Mouse (Mus musculus): ENCODE measurements around the gene Rfxank. TPM values are rescaled to one million over a fixed set of nuclear protein-coding genes. Genes with fewer than 3 reads are reported as not detected.

Rfxank gene
- polyA plus RNA-seq, 1 experiment from 2014 or later = 16.5 TPM

Small RNA genes lying within 50 kb of the gene (microRNA-seq; reads per million reads assigned to microRNA genes)
- not detected for gene Mir7066

Other genes starting within 250 kb of the Rfxank start
- gene Tssk6, start 237.0 kb downstream of the Rfxank start, polyA plus RNA-seq (2015; fragmentation: Nextera tagmentation; extraction: Ambion mirVana) = 1.5 and 1.8 TPM in 2 replicates
- gene Ndufa13, start 236.6 kb downstream of the Rfxank start, polyA plus RNA-seq (2015; fragmentation: Nextera tagmentation; extraction: Ambion mirVana) = 316 and 390 TPM in 2 replicates
- 5.9 and 10.1 TPM in 2 replicates for gene Yjefn3, start 236.4 kb downstream of the Rfxank start, polyA plus RNA-seq (2015; fragmentation: Nextera tagmentation; extraction: Ambion mirVana)
- 33.2 and 46.3 TPM in 2 replicates for gene Gatad2a, start 142.8 kb downstream of the Rfxank start, polyA plus RNA-seq (2015; fragmentation: Nextera tagmentation; extraction: Ambion mirVana)
- gene Mau2, start 96.4 kb downstream of the Rfxank start, polyA plus RNA-seq (2015; fragmentation: Nextera tagmentation; extraction: Ambion mirVana) = 32.0 and 43.5 TPM in 2 replicates
- 25.4 and 31.5 TPM in 2 replicates for gene Sugp1, start 96.3 kb downstream of the Rfxank start, polyA plus RNA-seq (2015; fragmentation: Nextera tagmentation; extraction: Ambion mirVana)
- gene Tm6sf2, start 66.2 kb downstream of the Rfxank start, polyA plus RNA-seq (2015; fragmentation: Nextera tagmentation; extraction: Ambion mirVana) = 0.60 and 1.0 TPM in 2 replicates
- 0.03 TPM in 1 of 2 replicates, not detected in the other for gene Hapln4, start 55.7 kb downstream of the Rfxank start, polyA plus RNA-seq (2015; fragmentation: Nextera tagmentation; extraction: Ambion mirVana)
- 0.16 and 0.71 TPM in 2 replicates for gene Ncan, start 18.3 kb downstream of the Rfxank start, polyA plus RNA-seq (2015; fragmentation: Nextera tagmentation; extraction: Ambion mirVana)
- gene Nr2c2ap, start 7.8 kb downstream of the Rfxank start, polyA plus RNA-seq (2015; fragmentation: Nextera tagmentation; extraction: Ambion mirVana) = 29.5 and 35.6 TPM in 2 replicates
- gene Borcs8, start 345 bp upstream of the Rfxank start, polyA plus RNA-seq (2015; fragmentation: Nextera tagmentation; extraction: Ambion mirVana) = 31.5 and 38.7 TPM in 2 replicates
- gene Mef2b, start 557 bp upstream of the Rfxank start, polyA plus RNA-seq (2015; fragmentation: Nextera tagmentation; extraction: Ambion mirVana) = 0.28 and 0.44 TPM in 2 replicates
- gene Tmem161a, start 33.2 kb upstream of the Rfxank start, polyA plus RNA-seq (2015; fragmentation: Nextera tagmentation; extraction: Ambion mirVana) = 77.6 and 89.7 TPM in 2 replicates
- 7.6 and 12.5 TPM in 2 replicates for gene Slc25a42, start 73.2 kb upstream of the Rfxank start, polyA plus RNA-seq (2015; fragmentation: Nextera tagmentation; extraction: Ambion mirVana)
- 22.1 and 27.4 TPM in 2 replicates for gene Sugp2, start 95.1 kb upstream of the Rfxank start, polyA plus RNA-seq (2015; fragmentation: Nextera tagmentation; extraction: Ambion mirVana)
- 16.4 and 24.0 TPM in 2 replicates for gene Armc6, start 95.3 kb upstream of the Rfxank start, polyA plus RNA-seq (2015; fragmentation: Nextera tagmentation; extraction: Ambion mirVana)
- 24.2 and 33.6 TPM in 2 replicates for gene Homer3, start 143.7 kb upstream of the Rfxank start, polyA plus RNA-seq (2015; fragmentation: Nextera tagmentation; extraction: Ambion mirVana)
- gene Ddx49, start 163.3 kb upstream of the Rfxank start, polyA plus RNA-seq (2015; fragmentation: Nextera tagmentation; extraction: Ambion mirVana) = 25.2 and 33.6 TPM in 2 replicates
- 241 and 335 TPM in 2 replicates for gene Cope, start 163.4 kb upstream of the Rfxank start, polyA plus RNA-seq (2015; fragmentation: Nextera tagmentation; extraction: Ambion mirVana)
- gene Cers1, start 176.6 kb upstream of the Rfxank start, polyA plus RNA-seq (2015; fragmentation: Nextera tagmentation; extraction: Ambion mirVana) = 1.3 and 2.3 TPM in 2 replicates
- gene Gdf1, start 190.7 kb upstream of the Rfxank start, polyA plus RNA-seq (2015; fragmentation: Nextera tagmentation; extraction: Ambion mirVana) = 0.31 and 1.4 TPM in 2 replicates
- 10.5 and 13.4 TPM in 2 replicates for gene Upf1, start 214.1 kb upstream of the Rfxank start, polyA plus RNA-seq (2015; fragmentation: Nextera tagmentation; extraction: Ambion mirVana)
- 2.8 and 4.0 TPM in 2 replicates for gene Comp, start 234.4 kb upstream of the Rfxank start, polyA plus RNA-seq (2015; fragmentation: Nextera tagmentation; extraction: Ambion mirVana)

All from heart, embryonic 15.5 days (tissue).